Mouse (Mus musculus): Measurements from ENCODE around the gene Cyb561a3.

Cyb561a3 gene

DNA sequence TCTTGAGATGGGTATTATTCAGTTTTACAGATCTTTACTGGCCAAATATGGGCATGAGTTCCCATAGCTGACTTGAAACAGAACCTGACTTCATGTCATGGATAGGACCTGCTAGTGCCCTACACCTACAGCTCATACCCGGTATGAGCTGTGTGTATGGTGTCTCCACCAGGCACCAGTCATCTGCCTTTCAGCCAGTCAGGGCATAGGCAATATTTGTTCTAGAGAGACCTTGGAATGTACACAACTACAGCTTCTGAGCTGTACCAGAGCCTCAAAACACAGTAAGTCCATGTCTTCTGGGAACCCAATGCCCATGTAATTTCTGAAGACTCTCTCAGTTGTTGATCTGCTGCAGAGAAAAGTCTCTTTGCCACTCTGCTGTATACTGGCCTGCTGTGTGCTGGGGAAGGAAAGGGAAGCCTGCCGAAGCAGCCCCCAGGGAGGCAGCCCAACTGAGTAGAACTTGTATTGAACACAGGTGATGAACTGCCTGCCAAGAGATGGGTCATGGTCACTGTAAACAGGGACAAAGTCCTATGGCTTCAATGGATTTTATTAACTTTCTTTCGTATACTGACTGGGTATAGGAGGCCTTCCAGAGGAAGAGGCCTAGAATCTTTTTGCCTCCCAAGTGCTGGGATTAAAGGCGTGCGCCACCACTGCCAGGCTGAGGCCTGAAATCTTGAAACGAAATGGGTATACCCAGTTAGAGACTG lies 14.8 kb downstream of the Cyb561a3 start:
- DNase-seq: no peak

DNA sequence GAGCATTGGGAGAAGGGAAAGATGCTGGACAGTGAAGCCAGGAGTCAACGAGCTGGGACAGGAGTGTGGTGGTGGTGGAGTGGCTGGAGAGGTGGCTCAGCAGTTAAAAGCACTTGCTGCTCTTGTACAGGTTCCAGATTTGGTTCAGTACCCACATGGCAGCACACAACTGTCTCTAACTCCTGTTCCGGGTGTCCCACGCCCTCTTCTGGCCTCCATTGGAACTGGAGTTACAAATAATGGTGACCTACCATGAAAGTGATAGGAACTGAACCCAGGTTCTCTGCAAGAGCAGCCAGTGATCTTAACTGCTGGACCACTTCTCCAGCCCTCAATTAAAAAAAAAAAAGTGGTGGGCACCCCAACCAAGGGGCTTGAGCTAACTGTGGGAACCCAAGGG lies 21.2 kb downstream of the Cyb561a3 start:
- DNase-seq: peak; percentile 33

DNA sequence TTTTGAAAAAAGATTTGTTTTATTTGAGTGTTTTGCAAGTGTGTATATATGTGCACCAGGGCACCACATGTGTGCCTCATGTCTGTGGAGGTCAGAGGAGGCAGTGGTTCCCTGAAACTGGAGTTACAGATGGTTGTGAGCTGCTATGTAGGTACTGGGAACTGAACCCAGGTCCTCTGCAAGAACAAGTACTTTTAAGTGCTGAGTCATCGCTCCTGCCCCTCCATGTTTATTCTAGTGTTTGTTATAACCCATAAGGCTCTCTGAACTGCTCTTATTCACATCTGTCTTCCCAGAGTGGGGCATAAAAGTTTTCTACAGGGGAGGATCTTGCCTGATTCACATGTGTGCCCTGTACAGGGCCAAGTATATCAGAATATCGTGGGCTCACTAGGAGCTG lies 22.7 kb downstream of the Cyb561a3 start:
- DNase-seq: no peak

DNA sequence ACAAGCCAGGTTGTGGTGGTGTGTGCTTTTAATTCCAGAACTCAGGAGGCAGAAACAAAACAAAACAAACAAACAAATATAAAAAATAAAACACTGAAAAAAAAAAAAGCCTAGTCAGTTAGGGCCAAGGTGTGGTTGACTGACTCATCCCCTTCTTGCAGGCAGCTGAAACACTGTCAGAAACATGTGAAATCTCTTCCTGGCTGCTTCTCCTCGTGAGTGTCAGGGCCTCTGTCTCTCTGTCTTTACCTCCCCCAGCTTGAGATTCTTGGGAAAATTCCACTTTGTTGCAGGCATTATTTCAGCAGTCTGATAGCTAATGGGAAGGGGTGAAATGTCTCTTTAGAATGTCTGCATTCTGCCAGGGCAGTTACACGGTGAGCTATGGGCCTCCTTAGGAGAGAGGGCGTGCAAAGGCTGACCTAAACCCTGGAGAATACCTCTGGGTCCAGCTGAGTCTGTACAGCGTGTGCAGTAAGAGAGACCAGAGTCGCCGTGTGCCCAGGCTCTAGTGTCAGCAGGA lies 25.3 kb downstream of the Cyb561a3 start:
- peak; percentile 20 for DNase-seq

DNA sequence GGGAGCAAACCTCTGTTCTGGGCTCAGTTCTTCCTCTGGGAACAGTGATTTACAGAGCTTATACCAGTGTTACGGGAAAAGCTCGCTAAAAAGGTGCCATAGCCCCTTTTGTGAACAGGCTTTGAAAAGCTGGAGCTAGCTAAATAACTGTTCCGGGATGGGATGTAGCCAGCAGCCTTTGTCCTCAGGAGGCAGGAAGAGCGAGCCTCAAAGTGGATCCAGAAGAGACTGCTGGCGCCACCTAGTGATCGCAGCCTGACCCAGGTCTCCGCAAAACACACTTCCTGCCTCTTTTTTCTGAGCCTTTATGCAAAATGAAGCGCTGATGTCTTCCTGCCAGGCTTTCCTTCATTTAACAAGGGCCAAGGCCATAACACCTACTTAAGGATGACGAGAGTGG lies 25.8 kb downstream of the Cyb561a3 start:
- peak; percentile 92 for DNase-seq

DNA sequence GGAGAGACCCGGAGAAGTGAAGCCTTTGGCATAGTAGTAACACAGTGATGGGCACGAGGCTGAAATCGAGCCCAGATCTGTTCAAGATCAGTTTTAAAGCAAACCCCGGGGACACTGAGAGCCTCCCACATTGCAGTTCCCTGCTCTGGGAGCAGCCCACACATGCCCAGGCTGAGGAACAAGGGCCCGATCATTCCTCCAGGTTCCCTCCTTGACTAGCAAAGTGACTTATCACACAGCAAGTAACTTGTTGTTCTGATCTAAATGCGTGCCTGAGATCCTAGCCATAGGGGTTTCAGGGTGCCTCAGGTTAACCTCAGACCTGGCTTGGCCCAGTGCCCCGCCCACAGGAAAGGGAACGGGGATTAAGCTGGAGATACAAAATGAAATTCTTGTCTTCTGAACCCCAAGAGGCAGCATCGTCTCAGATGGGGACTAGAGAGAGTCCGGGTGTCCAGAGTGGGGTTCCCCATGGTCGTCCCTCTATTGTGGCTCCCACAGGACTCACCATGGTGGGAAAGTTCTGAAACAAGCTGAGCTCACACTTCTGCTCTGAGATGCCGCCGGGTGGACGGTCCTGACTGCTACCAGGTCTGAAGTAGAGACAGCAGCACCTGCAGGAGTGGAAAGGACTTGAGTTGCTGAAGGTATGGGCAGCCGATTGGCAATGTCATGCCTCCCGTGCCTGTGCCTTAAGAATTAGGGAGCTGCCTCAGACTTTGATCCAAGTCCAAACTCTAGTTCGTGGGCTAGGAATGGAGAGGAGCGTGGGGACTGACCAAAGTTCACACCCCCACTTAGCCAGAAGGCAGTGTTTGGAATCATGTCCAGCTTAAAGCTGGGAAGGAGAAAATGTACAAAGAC lies 26.9 kb downstream of the Cyb561a3 start:
- peak; percentile 6 for DNase-seq

DNA sequence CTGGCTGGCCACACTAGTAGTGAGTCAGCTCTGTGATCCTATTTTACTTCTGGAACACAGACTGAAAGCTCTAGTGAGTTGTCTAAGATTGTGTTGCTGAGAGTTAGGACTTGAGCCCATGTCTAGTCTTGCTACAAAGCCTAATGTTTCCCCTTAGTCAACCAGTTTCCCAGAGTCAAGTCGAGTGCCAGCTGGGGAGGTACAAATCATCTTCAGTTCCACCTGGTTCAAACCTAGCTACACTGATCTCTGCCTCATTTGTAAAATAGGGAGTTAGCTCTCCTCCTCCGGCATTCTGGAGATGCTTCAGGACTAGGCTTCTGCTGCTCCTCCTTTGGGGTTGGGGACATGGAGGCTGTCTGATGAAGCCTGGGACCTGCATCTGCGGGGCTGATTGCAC lies 27.6 kb downstream of the Cyb561a3 start:
- DNase-seq: no peak

DNA sequence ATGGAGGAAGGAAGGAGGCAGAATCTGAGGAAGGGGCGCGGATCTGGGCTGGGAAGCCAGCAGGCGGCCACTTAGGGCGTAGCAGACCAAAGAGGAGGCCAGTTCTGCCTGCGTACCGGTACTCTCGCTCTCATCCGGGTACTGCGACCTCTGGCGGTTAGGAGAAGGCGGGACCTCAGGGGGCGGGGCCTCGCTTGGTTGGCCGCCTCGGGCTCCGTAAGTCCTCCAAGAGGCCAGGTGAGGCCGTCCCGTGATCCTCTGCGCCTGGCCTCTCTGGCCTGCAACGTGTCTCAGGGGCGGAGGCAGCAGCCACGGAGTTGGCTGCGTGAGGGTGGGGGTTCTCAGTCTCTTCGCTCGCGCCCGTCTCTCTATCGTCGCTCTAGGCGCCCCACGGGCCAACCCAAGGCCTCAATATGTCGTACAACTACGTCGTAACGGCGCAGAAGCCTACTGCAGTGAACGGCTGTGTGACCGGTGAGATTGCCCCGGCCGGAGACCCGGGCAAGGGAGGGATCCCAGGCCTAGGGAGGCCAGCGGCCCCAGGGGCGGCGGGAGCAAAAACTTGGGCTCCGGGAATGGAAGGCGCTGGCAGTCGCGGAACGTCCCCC lies 28.4 kb downstream of the Cyb561a3 start, which contains the start of the genes Ddb1 and Tkfc:
Gene Ddb1 (plus strand): TSS at position 35 of the 608 bp plus-strand sequence.
Gene Tkfc (minus strand): TSS at position 362 of the 608 bp plus-strand sequence.
- peak; percentile 99 for DNase-seq

DNA sequence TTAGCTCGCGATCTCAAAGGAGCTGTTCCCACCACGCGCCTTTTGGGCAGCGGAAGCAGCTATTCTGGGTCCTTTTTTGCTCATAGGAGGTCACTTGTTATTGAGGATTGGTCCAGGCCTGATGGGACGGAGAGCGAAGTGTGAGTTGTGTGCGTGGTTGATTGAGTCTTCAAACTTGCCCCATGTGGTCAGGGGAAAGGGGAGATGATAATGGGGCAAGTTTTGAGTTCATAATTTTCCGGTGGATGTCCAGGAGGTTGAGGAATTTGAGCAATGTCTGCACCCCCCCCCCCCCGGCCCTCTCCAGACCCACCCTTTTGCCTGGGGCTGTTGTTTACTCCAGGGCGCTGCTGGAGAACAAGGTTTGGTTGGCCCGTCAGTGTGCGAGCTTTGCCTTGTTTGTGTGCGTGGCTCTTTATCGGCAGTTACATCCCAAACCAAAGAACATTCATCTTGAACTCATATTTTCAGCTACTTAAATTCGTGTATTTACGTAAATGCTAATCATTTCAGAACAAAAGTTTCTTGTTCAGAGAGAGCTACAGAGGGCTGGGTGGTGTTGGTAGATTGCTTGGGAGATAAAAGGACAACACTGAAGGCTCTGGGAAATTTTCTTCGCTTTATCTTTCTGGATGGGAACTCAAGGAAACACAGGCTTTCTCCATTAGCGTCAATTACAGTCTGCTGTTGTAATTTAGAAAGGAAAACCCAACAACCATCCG lies 29.1 kb downstream of the Cyb561a3 start:
- DNase-seq: peak; percentile 7

DNA sequence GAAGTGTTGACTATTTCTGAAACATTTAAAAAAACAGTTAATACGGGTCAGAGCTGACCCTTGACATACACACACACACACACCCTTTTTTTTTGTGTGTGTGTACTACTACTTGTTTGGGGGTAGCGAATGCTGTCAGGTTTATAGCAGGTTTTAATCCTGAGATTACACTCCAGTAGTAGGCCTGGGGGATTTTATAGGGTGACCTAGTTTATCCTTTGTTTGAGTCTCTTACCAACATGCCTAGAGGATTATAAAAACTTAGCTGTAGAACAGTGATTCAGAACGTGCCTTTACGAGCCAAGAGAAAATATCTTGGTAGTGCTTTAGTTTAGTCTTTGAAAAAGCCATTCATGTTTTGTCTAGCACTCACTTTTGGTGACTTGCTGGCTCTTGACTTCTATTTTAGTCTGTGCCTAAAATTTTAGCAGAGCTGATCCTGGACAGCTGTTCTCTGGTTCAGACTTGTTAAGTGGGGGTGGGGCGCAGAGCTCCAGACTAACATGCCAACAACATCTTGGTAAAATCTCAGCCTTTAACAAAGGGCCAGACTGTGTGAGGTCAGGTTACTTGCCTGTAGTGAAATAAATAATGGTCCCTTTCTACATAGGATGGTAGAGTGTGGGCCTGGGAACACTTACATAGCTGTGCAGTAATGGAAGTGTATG lies 31.7 kb downstream of the Cyb561a3 start:
- DNase-seq: no peak

DNA sequence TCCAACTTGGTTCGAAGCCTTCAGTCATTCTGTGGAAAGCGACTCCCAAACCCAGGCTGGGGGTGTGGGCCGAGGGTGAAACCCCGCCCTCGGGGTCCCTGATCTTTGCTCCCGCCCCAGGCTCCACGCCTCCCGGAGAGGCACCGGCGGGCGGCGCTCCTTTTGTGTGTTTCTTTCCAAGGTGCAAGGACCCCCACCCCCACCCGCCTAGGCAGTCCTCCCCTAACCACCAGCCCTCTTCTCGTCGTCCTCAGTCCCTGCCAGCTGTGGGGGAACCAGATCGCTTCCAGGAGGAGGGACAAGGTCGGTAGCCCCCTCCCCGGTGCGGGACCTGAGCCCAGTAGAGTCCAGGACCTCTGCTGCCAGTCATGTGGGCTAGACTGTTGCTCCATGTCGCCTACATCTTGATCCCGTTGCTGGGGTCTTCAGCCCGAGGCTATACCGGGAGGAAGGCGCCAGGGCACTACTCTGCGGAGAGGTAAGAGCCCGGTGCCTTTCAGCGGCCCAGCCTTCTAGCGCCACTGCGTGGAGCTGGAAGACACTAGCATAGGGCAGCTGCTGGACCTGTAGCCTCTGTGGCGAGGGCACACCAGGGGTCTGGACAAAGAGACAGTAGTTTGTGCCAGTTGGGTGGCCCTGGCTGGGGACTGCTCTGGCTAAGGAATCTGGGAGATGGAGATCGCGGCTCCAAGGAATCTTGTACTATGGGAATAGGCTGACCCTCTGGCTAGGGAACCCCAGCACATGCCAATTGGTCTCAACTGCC lies 57.3 kb downstream of the Cyb561a3 start, which contains the start of gene Vwce:
Gene Vwce (plus strand): TSS at position 108 of the 766 bp plus-strand sequence.
- DNase-seq: peak; percentile 59

DNA sequence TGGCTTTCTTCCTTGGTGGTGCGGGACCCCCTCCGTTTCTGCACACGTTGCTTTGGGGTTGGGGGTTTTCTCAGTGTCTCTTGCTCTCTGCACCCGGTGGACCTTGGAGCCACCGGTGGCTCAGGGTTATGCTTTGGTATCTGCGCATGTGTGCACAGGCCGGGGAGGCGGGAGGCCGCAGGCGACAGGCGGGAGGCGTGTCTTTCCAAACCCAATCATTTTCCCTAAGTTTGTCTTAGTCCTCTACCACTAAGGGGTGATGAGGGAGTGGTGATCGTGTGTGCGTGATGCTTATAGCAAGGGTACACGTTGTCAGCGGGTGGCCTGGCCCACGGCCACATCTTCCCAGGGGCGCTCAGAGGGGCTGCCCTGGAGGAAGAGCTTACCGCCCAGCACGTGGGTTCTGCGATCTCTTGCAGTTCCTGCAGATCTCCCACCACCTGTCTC lies 57.9 kb downstream of the Cyb561a3 start:
- peak; percentile 41 for DNase-seq

DNA sequence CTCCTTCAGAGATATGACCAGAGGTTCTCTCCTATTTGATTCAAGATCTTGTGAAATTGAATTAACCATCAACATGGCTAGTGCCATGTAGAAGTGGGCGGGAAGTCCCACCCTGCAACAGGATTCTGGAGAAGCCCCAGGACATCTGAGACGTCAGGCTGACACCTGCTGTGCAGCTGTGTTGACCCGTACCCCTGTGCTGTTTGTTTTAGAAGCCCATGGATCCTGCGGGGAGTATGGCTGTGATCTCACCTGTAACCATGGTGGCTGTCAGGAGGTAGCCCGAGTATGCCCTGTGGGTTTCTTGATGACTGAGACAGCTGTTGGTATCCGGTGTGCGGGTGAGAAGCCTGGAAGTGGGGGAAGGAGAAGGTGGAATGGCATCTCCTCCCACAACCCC lies 60.9 kb downstream of the Cyb561a3 start:
- no peak for DNase-seq

DNA sequence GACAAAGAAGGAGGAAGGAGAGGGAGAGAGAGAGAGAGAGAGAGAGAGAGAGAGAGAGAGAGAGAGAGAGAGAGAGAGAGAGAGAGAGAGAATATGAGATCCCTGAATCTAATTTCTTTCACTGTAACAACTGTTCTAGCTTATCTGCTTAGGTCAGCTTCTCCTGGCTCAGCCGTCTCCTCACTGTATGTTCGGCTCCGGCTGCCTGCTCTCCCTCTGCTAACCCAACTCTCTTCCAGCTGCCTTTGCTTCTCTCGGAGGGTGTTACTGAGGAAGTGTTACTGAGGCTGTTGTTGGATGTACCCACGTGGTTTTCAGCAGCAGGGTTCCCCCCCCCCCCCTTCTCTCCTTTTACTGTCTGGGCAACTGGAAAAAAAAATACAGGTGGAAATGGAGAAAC lies 63.1 kb downstream of the Cyb561a3 start:
- DNase-seq: no peak

DNA sequence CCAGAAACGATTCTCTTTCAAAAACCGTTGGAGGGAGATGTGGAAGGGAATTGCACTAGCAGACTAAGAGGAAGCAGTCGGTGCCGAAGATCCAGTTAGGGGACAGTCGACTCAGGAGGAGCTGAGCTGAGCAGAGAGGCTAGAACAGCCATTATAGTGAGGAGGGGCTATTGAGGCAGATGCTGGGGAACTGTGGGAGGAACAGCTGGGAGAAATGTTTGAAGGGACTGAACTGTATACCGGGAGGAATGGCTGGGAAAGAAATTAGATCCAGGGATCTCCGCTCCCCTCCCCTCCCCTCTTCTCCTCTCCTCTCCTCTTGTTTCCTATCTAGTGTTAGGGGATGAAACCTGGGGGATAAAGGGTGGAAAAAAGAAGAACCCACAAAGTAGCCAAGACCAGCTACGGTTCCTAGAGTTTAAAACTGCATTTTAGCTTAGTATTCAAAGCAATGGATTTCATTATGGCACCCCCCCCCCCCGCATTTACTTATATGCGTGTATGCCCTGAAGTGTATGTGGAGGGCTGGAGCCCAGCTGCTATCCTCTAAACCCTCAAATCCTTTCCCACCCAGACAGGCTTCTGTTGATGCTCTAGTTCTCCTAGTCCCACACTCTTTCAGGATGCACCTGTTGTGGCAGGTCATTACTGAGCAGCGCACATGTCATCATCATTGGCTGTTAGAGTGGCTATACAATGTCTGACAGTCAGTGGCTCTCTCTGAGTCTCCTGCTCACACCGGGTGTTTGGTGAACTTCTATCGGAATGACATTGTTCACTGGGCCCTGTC lies 63.8 kb downstream of the Cyb561a3 start:
- no peak for DNase-seq
